Mouse (Mus musculus) bone marrow, adult 2 months (tissue): ENCODE data around the gene Col8a1. TPM values are rescaled to one million over a fixed set of nuclear protein-coding genes. Genes with fewer than 3 reads are reported as not detected.

Experiments used
- H3K27ac ChIP-seq: fragments of 200-500 bp; 2 replicates; pipeline ENCODE4 v1.5.1; 2012; ENCODE audit warnings: low read depth, mild to moderate bottlenecking, control low read depth, inconsistent platforms, low read length; ENCODE audit not compliant: control insufficient read depth, poor library complexity, insufficient read depth
- H3K4me1 ChIP-seq: fragments of 200-500 bp; 2 replicates; pipeline ENCODE4 v1.6.1; 2011; ENCODE audit warnings: low read length; ENCODE audit not compliant: control insufficient read depth, insufficient read depth
- H3K4me3 ChIP-seq: fragments of 200-500 bp; replicated peaks from 2 replicates; pipeline ENCODE3; 2011; ENCODE audit warnings: mild to moderate bottlenecking, low read depth, low read length, control low read depth; ENCODE audit not compliant: control insufficient read depth
- CTCF ChIP-seq: fragments of 200-500 bp; IDR thresholded peaks from 2 replicates; pipeline ENCODE4 v1.5.1; 2011; ENCODE audit warnings: low read length, control low read depth; ENCODE audit not compliant: control insufficient read depth, insufficient read depth
- POLR2A ChIP-seq: fragments of 200-500 bp; IDR thresholded peaks from 2 replicates; pipeline ENCODE4 v1.6.1; 2011; ENCODE audit warnings: low read depth, mild to moderate bottlenecking, control low read depth, low read length, borderline replicate concordance; ENCODE audit not compliant: control insufficient read depth
- WGBS: fragments of 180-500 bp; shearing (Covaris S2); methylation state at CpG from one replicate; pipeline ENCODE4 v1.1.7; 2018; 5-methylcytosine and 5-hydroxymethylcytosine counted together
- polyA plus RNA-seq: library from polyadenylated mRNA; stranded (reverse); fragments of >200 nt; gene quantifications from 2 replicates; pipeline ENCODE4 v1.2.4, GENCODE M21; 2011; ENCODE audit warnings: low replicate concordance; ENCODE audit not compliant: missing spikeins, insufficient read depth, insufficient read length

The Col8a1 gene
- polyA plus RNA-seq: 2.4 and 4.0 TPM in 2 replicates

DNA sequence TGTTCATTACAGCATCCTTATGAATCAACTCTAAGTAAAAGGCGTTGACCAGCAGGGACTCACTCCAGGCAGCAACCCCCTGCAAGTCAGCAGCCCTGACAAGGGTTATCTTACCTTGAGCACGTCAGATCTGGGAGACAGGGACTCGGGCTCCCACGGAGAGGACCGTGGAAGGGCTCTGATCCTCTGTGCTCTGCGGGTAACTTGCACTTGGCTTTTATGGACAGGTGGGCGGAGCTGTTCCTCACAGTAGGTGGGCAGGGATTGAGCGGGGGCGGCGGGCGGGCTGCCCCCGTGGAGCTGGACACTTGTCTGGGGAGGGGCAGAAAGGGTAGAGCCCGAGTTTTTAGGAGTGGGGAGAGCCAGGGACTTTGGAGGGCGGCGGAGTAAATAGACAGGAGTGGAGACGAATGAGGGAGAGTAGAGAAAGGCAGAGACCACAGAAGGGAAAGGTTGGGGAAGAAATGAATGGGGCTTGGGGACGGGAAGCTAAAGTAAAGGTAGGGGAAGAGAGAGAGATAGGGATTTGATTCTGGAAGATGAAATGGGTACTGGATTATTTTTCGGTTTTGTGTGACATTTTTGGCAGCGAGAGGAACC is at the start of gene Col8a1:
Col8a1 (minus strand) TSS at position 212 of the 600 bp plus-strand sequence.
- Histone ChIP-seq H3K4me3 (no peak within 1 kb of the TSS), H3K4me1 (no peaks in the 10 kb centered on the region), H3K27ac (no peak within 1 kb of the TSS)
- TF ChIP-seq POLR2A (no peak), CTCF (no peak)
- 6% methylated on average over 19 of the region's 19 CpGs for WGBS

DNA sequence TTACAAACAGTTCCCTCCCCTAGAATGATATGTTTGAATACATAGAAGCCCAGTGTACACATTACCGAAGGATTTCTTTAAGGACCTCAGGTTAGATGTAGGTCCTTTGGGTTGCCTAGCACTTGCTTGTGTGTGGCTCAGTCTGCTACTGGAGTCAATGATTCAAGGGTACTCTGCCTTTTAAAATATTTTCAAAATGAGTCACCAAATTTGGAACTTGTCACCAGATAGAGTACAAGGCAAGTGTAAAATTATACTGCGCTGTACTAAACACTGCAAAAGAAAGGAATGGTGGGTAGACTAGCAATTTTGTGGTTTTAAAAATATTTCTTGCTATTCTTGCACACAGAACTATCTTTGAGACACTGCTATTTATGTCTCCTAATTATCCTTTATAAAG is 47.3 kb upstream of the Col8a1 start:
- TF ChIP-seq POLR2A (no peak), CTCF (no peak)
- WGBS: 84% methylated on average over 2 of the region's 2 CpGs

DNA sequence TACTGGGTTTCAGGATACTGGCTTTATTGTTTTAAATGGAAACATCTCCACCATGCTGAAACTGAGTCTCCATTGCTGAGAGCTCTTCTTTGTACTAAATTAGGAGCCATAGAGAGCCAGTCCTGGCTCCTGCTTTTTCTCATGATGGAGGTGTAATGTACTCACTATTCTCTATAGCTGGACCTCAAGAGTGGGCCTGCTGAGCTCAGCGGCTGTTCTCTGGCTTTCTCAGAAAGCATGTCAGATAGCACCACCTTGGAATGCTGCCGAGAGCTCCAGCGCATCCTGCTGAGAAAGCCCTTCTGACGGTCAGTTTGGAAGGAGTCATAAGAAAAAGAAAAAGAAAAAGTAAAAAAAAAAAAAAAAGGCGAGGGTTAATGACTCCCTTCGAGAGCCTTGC is 41.8 kb upstream of the Col8a1 start:
- 80% methylated on average over 6 of the region's 6 CpGs for WGBS
- Histone ChIP-seq H3K4me3 (no peak overlapping the region), H3K27ac (no peak overlapping the region), H3K4me1 (no peaks in the 10 kb centered on the region)
- TF ChIP-seq CTCF: no peak
- TF ChIP-seq POLR2A: no peak

More for the DNA sequence above, 47.3 kb upstream of the Col8a1 start:
- no peaks in the 10 kb centered on the region for H3K4me1 ChIP-seq
- no peak overlapping the region for H3K27ac ChIP-seq
- no peak overlapping the region for H3K4me3 ChIP-seq

DNA sequence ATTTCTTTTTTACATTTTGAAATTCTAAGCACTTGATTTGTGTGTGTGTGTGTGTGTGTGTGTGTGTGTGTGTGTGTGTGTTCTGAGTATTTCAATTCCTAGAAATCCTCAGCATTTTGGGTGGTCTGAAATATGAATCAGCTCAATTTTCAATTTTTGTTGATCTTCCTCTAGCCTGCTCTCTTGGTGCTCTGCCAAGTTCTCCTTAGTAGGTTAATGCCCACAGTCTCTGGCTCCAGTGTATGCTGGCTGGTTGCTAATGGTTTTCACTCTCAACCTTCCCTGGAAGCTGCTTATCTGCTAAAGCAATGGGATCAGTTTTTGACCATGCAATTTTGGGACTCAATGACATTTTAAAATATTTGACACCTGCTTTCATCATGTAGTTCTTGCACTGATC is 24.5 kb upstream of the Col8a1 start:
- Histone ChIP-seq H3K4me1 (no peaks in the 10 kb centered on the region), H3K27ac (no peak overlapping the region), H3K4me3 (no peak overlapping the region)
- TF ChIP-seq CTCF (no peak), POLR2A (no peak)

DNA sequence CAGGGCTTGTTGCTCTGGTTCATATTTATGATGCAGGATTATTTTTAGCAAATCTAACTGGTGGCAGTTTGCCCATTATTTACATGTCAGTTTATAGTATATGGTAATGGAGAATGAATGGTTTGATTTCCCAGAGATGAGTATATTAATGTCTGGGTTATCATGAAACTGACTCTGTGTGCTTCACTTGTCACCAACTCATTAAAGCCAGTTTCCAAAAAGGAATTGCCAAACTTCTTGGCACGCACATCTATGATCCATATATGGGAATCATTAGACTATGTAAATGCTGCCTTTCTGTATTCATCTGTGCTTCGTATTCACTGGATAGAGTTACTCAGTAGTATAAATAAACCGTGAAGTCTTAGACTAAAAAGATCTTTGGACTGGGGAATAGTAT is 11.1 kb upstream of the Col8a1 start:
- no peak overlapping the region for H3K27ac ChIP-seq
- H3K4me3 ChIP-seq: no peak overlapping the region
- WGBS: 74% methylated on average over 3 of the region's 3 CpGs
- H3K4me1 ChIP-seq: no peaks in the 10 kb centered on the region
- TF ChIP-seq POLR2A (no peak), CTCF (no peak)

DNA sequence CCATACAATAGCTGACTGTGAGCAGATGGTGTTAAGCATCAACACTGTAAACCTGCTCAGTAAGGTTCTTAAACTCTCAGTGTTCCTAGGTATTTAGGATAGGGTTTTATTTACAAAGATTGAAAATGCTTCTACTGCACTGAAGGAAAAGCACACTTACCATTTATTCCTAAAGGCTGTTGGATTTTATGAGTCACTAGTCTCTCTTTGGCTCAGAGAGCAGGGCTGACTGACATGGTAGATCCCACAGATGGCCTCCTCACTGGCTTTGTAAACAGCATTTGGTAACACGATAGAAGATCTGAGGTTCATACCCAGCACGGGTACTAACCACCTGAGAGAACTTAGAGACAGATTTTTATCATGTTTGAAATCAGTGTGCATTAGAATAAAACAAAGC is 5.3 kb upstream of the Col8a1 start:
- WGBS: 66% methylated on average over 2 of the region's 2 CpGs
- H3K27ac ChIP-seq: no peak overlapping the region
- TF ChIP-seq CTCF: no peak
- TF ChIP-seq POLR2A: no peak
- H3K4me3 ChIP-seq: no peak overlapping the region
- H3K4me1 ChIP-seq: no peaks in the 10 kb centered on the region

DNA sequence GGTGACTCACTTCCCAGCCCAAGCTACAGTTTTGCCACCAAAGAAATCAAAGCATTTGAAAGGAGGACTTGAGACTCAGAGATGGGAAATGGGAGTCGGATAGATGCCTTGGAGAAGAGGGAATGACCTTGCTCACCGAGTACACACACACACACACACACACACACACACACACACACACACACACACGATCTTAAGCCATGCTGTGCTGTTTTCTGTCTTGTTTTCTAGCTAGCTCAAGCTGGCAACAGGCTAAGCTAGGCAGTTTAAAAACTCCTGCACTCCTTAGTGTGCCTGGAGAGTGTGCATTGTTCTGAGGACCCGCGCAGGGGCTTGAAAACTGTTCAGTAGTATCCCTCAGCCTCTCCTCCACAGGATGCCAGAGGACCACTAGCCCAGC is 1.2 kb upstream of the Col8a1 start:
- 56% methylated on average over 5 of the region's 5 CpGs for WGBS
- Histone ChIP-seq H3K27ac (no peak overlapping the region), H3K4me1 (no peaks in the 10 kb centered on the region), H3K4me3 (no peak overlapping the region)
- TF ChIP-seq POLR2A: no peak
- no peak for TF ChIP-seq CTCF

DNA sequence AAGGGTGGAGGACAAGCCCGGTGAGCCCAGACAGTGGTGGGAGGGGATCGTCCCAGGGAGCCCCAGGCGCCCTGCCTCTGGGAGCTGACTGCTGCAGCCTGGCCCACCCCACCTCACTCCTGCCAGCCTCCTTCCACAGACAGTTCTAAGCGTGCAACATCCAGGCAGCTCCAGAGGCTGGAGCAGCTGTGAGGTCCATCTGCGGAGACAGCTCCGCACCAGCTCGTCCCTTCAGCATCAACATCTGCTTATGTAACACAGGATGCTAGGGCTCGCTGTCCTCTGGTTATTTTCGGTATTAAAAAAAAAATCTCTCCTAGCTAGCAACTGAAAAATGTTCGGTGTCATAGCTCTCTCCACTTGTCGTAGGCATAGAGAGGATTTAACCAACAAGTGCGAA is 704 bp upstream of the Col8a1 start:
- Histone ChIP-seq H3K4me3 (no peak overlapping the region), H3K27ac (no peak overlapping the region), H3K4me1 (no peaks in the 10 kb centered on the region)
- WGBS: 11% methylated on average over 12 of the region's 12 CpGs
- TF ChIP-seq POLR2A: no peak
- TF ChIP-seq CTCF: no peak

DNA sequence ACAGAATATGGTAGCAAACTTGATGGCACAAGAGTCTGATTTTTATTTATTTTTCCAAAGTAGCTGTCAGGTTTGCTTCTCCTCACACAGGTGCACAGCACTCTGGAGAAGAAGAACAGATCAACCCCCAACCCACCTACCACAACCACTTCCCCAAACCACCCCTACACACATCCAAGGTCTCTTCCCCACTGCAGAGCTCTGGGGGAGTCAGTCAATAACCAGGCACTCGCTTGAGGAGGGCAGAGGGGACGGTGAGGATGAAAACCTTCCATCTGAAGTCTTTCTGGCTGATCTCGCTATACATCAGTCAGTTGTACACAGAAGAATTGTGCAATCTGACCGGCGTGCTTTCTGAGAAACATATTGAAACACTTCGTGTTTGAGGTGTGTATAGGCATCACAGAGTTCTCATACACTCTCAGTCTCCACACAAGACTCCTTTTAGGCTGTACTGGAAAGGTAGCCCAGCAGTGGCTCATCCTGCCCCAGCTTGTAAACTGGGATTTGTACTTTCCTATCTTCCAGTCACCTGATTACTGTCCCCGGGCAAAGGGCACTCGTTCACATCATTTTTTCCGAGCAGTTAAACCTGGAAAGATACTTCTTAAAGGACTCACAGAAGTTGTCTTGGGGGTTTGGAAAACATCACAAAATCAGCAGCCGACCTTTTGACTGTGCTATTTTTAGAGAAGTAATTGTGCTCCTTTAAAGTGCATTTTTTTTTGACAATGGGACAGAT is 827 bp downstream of the Col8a1 start:
- Histone ChIP-seq H3K4me3 (no peak overlapping the region), H3K27ac (no peak overlapping the region), H3K4me1 (no peaks in the 10 kb centered on the region)
- TF ChIP-seq CTCF (no peak), POLR2A (no peak)
- 34% methylated on average over 10 of the region's 10 CpGs for WGBS
